14 mouse cellular contexts compared by ENCODE assay signal in genomic region chr3:87047801-87048200, GRCm38 (mm10).
"Had no signal": no experiment of that assay in that cellular context is flagged by ENCODE, and none has a peak within 500 bp of the region (broad histone marks: within the 10 kb centered on the region; RNA-seq: fewer than 3 reads in every experiment).

No protein-coding gene starts in this region.

- H3K4me2 ChIP-seq: liver, embryonic 13.5 days; midbrain, embryonic 13.5 days; stomach, embryonic 15.5 days had no signal

- H3K9ac ChIP-seq: liver, embryonic 13.5 days; midbrain, embryonic 13.5 days; stomach, embryonic 15.5 days had no signal

- H3K27me3 ChIP-seq: liver, embryonic 13.5 days; midbrain, embryonic 13.5 days; stomach, embryonic 15.5 days had no signal

- ATAC-seq: midbrain, embryonic 13.5 days; midbrain, embryonic 16.5 days had no signal

- H3K27ac ChIP-seq: kidney, postnatal 0 days; left cerebral cortex, adult 2 months; liver, embryonic 13.5 days; macrophage; midbrain, embryonic 13.5 days; stomach, embryonic 15.5 days had no signal

- DNase-seq: kidney, adult 2 months; kidney, postnatal 36 days; layer of hippocampus, postnatal 36 days; liver, embryonic 13.5 days; lung, adult 2 months; right cerebral cortex, postnatal 25 days; spleen, adult 18-20 months; thymus, postnatal 25 days had no signal

- H3K4me1 ChIP-seq: liver, embryonic 13.5 days; stomach, embryonic 15.5 days had no signal

- H3K36me3 ChIP-seq: liver, embryonic 13.5 days; midbrain, embryonic 13.5 days; stomach, embryonic 15.5 days had no signal

- H3K4me3 ChIP-seq: left cerebral cortex, adult 2 months; liver, embryonic 13.5 days; midbrain, embryonic 13.5 days; stomach, embryonic 15.5 days had no signal

- H3K9me3 ChIP-seq: liver, embryonic 13.5 days; midbrain, embryonic 13.5 days; stomach, embryonic 15.5 days had no signal
